Mouse (Mus musculus) c-Kit-positive CD71-positive TER-119-positive erythroid progenitor cells, embryonic 14.5 days (primary cell): ENCODE measurements around the gene Gja8.

Source experiments
- DNase-seq: peaks from one replicate; pipeline ENCODE4 v3.0.0-alpha.2; 2013; ENCODE audit warnings: low spot score

The Gja8 gene

DNA sequence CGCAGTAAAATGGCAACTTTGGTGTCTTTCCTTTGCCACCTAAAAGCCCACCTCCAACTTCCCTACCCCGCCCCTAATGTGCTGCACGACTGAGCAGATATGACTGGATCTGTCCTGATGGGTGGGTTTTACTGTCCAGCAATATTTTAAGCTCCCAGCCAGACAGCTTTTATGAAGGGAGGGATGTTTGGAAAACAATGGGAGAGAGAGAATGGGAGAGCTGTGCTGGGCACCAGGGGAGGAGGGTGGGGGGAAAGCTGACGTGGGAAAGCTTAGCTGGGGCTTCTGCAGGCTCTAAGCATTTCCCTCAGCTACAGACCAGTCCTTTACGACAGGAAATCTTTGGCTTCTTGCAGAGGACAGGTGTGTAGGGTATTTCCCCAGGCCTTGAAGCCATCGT lies at the start of gene Gja8:
Gene Gja8 (minus strand): TSS at position 101 of the 400 bp plus-strand sequence.
- no peak for DNase-seq

DNA sequence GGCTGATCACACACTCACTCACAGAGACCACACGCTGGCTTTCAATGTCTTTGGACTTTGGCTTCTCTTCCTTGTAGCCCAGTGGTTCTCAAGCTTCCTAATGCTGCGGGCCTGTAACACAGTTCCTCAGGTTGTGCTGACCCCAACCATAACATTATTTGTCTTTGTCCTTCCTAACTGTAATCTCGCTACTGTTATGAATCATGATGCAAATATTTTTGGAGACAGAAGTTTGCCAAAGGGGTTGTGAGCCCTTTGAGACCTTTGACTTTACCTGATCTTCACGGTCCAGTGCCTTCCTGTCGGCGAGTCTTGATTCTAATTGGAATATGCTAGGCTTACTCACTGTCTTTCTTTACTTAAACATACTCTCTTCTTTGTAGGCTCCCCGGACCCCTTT lies 48.6 kb upstream of the Gja8 start:
- DNase-seq, result no peak

DNA sequence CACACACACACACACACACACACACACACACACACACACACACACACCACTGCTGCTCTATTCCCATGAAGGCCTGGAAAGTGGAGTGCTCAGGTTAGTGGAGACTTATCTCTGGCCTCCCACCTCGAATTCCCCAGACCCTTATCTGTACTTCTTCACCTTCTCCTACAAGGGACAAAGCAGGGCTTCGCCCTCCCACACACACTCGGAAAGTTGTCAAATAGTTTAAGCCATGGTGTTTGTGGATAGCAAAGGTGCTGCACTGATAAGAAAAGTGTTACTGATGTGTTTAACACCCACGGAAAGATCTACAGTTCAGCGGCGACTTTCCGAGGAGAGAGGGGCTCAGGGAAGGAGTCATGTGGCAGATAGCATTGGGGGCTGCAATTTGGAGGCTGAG lies 45.2 kb upstream of the Gja8 start:
- DNase-seq, result peak; percentile 3

DNA sequence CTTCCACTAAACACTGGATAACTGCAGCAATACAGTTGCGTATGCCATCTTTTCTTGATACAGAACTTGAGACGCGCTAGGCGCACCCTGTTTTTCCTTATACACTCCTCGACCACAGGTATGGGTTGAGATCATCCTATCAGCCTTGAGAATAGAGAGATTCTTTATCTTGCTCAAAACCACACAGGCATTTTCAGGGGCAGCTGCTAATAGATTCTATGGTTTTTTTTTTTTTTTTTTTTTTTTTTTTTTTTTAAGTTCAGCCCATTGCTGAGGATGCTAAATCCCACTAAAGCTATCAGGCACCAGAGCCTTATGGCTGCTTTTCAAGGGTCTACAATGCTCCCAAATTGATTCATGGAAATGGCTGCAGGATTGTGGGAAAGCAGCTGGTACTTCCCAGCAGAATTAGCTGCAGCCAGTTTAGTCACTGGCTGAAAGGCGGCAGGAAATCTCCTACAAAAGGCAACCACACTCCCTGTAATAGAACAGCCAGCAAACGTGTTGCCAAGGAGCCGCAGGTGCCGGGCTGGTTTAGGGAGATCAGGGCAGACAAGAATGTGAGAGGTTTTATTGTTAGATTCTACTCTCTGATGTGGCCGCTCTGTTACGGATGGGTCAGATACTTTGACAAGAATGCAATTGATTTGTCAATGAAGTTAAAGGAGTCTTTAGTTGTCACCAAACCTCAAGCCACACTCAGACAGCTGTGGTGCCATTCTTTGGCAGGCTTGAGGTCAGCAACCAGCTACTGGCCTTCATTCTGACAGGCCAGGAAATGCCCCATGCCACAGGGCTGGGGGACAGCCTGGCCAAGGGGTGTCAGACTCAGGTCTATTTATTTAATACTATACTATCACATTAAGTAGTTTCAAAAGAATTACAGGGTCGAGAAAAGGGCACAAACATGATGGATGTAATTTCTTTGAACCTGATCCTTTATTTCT lies 37.5 kb upstream of the Gja8 start:
- no peak for DNase-seq

DNA sequence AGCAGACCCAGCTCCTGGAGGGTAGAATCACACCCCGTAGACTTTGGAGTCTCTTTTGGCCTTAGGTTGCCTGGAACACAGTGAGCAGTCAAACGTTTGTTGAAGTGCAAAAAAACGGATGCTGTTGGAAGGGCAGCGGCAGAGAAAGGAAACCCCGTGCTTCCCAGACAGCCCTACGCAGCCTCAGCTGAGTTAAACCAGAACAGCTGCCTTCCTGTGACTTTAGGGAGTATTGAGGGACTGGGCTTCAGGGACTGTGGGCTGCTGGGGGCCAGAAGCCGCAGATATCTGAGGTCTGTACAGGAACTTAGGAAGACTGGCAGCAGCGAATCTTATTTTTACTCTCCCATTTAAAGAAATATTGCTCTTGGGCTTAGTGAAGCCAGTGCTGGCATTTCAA lies 34.8 kb upstream of the Gja8 start:
- no peak for DNase-seq

DNA sequence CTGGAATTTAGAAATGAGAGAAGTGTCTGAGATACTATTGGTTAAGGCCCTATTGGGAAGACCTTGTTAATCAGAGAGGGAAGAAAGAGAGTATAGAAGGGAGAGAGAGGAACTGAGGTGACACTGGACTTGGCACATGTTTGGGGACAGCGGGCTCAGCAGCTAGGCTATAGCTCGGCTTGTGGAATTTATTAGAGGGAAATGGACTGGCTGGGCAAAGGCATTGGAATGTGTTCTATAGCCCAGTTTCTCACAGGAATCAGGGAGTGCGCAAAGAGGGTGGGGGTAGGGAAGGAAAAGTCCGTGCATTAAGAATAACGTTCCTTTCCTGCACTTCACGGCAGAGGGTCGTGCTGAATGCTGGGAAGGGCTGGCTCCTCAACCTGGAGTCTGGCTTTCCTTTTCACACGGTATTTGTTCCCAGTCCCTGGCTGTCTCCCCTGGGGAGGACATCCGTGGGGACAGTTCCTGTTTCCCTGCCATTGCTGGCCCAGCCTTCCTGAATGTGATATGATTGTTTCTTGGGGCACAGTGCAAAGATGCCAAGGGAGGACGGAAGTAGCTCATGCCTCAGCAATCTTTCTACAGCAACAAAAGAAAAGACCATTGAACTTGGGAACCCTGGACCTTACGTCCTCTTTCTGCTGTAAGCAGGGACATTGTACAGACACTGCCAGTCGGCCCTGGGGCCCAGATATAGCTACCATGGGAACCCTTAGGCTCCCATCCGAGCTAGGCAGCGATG lies 27.8 kb upstream of the Gja8 start:
- DNase-seq, result no peak

DNA sequence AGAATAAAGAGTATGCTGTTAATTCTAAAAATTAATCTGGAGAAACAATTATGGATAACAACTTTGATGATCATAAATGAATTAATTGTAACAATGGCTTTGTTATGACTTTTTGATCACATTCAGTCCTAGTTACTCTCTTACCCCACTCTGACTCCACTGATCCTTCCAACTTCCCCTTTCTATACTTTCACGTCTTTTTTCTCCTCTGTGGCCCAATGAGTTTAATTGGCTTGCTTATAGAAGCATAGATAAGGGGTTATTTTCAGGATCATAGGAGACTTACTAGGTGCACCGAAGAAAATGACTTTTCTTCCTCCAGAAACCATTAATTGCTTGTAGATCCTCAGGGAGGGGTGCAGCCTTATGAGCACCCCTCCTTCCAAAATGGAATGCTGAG lies 16.9 kb upstream of the Gja8 start:
- no peak for DNase-seq

DNA sequence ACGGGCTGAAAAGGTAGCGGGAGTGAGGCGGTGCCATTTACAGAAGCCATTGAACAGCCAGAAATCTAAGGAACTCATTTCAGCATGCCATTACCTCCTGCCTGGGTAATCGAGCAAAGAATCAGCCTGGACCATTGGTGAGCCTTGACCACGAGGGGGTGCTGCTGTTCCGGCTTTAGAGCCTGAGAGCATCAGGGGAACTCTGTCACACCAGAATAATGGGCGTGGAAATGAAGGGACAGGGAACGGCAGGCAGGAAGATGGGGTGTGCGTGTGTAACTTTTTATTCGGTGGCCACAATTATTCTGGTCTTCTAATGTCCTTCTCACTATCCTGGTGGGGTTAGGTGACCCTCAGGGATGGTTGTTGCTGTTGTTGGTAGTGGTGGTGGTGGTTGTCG lies 12.9 kb upstream of the Gja8 start:
- DNase-seq, result peak; percentile 50

DNA sequence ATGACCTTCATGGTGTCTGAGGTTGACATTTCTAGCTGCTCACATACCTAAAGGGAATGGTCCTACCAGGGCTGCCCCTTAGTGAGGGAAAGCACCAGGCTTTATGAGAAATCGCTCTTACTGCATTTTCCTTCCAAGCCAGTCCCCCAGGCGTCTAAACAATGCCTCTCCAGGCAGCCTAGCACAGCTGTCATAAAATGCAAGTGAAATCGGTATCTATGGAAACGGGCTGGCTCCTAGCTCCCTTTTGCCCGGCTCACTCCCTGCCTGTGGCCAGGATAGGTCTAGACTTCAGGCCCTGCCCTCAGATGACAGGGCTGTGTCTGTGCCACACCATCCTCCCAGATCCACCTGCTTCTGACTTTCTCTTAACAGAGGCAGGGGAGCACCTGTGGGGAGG lies 11.8 kb upstream of the Gja8 start:
- no peak for DNase-seq

DNA sequence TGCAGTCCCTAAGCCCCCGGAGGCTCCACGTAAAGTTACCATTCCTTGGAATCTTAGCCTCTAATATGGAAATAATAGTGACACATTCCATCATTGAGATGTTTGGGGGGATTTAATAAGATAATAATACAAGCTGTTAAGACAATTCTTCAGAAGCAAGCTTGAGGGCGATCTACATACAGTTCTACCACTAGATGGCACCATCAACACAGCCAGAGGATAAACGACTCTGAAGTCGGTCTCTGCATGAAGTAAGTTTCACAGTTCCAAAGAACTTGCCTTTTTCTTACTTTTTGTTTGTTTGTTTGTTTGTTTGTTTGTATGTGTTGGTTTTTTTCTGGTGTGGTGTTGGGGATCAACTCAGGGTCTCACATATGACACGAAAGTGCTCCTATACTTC lies 10.4 kb upstream of the Gja8 start:
- DNase-seq, result peak; percentile 44

DNA sequence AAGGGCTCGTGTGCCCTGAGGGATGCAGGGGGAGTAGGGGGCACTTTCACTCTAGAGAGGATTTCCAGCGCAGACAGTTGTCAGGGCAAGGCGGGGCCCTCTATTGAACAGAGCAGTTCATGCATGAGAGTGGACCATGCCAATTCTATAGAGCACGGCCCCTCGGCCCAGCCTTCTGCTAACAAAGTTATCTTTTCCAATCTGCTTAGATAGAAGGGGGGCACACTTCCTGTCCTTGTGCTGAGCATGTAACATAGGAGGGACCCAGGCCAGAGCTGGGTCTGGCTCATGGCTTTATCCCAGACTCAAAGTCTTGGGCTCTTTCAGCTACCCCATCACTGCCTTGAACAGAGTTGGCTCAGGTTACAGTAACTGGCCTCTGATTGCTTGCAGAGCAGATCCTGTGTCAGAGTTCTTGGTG lies 5.5 kb upstream of the Gja8 start:
- DNase-seq, result no peak

DNA sequence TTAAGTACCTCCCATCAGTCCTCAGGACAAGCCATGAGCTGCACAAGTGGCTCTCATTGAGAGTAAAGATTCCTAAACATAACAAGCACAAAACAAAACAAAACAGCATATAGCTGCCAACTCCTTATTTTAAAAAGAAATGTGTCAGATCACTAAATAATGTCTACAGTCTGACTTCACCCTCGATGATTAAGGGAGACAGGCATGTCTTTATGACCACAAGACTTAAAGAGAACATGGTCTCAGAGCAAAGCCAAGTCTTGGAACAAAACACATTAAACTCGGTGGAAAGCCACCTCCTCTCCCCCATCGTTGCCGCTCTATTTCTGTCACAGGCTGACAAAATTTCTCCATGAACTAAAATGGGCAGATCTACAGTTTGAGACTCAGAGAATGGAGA lies 1.2 kb downstream of the Gja8 start:
- DNase-seq, result no peak

DNA sequence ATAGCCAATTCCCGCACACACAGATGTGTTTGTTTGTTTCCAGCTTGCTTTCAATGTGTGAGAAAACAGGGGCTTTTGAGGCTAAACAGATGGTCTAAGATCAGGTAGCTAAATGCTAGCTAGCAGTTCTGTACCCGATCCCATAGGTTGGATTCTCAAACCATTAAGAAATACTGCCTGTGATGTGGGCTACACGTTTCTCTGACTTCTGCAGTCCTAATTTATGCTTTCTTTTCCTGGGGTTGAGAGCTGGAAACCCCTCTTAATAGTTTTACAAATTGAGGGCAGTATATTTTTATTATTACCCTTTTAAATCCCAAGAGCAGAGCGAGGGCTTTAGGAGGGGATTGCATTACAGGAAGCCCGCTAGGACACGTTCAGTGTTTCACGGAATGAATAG lies 4.8 kb downstream of the Gja8 start:
- DNase-seq, result no peak

DNA sequence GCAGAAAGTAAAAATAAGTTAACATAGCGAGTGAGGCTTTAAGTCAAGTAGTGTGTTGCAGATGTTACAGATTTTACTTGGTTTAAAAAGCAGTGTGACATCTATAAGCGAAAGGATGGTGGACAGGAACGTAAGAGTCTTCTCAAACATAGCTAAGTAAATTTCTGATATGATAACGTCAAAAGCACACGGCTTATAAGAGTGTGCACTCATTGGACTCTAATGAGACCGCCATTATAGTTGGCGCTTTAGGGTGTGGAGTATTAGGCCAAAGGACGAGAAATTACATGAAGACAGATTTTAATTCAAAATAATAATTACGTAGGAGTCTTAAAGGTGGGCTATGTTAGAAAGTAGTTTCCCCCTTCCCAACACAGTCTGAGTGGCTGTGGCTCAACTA lies 20.2 kb downstream of the Gja8 start:
- no peak for DNase-seq

DNA sequence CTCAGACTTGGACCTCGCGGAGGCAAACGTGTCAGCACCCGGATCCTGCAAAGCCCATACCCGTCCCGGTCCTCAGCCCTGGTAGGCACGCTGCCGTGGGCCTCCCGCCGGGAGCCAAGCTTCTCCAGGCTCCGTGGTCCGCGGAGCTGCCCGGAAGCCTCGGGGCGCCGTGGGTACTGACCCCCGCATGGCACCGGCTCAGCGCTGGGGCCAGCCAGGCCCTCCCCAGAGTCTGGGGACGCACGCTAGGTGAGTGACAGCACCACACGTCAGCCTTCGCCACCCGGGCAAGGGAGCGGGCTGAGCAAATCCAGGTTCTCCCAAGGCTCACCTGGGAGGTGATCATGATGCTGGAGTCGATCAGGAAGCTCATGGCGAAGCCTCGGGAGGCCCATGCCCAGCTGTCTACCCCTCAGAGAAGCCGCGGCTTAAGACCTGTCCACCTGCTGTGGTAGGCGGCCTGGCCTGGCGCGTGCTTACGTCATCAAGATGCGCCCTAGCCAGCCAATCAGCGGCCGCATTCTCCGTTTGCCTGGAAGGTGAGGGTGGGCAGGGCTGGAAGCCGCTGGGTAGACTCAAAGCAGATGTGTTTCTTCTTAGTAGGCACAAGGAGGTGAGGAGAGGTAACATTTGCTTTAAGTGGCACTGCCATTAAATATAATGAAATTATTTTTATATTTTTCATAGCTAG lies 20.8 kb downstream of the Gja8 start, which contains the start of gene Gpr89:
Gene Gpr89 (minus strand): TSS at position 496 of the 691 bp plus-strand sequence.
- DNase-seq, result peak; percentile 95

DNA sequence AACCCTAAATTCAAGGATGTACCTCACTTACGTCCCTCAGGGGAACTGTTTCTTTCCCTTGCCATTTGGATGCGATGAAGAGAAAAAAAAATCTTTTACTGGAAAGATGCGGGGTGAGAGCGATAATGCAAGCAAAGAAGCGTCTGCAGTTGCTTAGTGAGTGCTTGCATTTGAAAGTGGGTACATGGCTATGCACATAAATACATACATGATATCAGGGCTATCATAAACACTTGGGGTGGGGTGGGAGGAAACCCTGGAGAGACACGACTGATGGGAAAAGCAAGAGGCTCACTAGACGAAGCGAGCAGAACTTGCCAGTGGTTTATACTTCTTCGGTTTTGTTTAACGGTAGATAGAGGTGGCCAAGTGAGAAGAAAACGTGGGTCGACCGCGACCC lies 21.4 kb downstream of the Gja8 start, which contains the start of gene Gja5:
Gene Gja5 (plus strand): TSS at position 301 of the 400 bp plus-strand sequence.
- no peak for DNase-seq

DNA sequence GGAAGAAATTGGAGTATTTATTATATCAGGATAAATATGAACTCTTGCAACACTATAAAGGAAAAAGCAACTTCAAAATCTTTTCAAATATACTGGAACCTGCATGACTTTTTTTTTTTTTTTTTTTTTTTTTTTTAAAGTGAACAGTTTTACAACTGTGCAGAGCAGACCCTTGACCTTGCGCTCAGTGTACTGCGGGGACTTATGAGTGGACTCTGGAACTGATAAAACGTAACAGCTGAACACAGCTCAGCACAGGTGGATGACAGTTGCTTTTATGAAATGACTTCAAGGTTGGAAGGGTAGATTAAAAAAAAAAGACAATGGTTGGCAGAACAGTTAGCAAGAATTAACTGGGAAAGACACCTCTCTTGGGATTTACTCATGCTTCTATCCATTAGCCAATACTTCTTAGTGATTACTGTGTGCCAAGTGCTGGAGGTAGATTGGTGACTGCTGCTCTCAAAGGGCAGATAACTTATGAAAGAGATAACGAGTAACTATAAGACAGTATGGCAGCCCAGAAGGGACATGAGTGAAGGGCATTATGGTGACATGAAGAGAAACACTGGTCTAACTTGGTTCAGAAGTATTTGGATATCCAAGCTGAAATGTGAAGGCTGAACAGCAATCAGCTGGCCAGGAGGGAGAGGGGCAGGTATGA lies 23.4 kb downstream of the Gja8 start:
- DNase-seq, result peak; percentile 9

DNA sequence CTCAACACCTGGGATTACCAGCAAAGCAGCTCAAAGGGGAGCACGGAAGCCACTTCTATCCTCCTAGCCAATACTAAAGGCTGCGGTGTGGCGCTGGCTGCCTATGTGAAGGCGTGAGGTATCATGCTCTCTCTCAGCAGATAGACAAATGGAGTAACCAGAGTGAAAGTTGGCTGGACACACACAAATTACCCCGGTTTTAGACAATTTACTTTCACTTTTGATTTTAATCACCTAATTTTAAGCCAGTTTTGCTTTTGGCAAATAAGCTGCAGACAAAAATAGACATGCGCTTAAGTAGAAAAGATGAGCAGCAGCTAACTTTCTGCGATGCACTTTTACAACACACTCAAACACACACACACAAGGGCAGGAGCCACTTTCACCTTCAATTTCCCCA lies 42.1 kb downstream of the Gja8 start:
- no peak for DNase-seq

DNA sequence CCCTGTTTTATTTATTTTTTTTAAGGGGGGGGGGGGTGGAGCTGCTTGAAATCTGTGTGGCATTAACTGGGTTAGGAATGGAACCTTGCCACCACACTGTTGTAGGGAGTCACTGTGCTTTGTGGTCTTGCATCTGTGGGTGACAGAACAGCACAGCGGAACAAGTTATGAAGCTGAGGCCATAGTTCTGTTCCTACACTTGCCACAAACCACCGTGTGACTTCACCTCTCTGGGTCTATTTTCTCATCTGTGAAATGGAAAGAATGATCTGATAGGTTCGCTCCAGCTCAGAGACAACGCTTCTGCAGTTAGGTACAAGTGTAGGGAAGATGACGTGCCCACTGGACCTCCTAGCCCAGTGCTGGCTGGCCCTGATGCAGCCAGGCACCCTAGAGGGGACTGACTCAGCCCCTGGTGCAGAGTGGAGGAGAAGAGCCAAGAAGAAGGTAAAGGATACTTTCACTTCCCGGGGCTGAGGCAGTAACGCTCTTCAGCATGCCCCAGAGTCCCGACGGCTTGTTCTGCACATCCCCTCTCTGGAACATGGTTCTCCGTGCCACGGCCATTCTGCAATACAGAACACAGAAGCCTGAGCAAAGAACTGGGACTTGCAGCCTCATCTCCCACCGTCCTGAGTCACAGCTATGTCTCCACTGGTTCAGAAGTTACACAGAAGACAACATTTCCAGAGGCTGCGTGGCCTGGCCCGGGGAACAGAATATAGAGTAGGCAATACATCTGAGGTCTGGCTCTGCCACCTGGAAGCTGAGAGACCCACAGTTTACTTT lies 43.6 kb downstream of the Gja8 start:
- DNase-seq, result no peak

DNA sequence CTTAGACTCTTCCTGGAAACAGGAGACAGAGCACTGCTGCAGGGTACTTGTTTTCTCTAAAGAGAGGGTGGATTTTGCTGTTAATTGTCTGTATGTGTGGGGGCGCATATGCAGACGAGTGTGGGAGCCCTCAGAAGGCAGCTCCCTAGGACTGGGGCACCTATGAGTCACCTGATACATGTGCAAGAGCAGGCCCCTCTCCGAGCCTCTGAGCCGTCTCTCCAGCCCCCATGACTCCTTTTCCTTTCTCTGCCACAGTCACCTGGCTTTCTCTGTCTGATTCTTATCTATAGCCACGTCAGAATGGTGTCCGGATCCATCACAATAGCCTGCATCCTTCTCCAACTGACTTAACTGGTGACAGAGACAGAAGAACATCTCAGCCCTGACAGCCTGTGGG lies 44.3 kb downstream of the Gja8 start:
- no peak for DNase-seq

DNA sequence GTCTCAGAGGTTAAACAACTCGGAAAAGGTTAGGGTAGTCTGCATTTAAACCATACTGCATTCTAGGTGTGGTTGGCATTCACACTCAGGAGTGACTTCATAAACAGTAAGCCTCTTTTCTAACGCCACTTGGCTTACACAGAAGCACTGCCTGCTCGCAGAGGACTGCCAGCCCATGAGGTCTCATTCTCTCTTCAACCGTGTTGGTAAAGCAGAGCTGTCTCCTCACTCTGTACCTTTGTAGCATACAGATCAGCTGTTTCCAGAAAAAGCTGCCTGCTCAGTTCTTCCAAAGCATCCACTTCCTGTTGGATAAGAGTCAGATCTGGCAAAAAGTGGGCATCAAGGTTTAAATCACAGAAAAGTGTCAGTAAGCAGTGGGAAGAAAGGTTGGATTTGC lies 45.4 kb downstream of the Gja8 start:
- DNase-seq, result no peak
